Mouse (Mus musculus) bone marrow, adult 2 months (tissue): ENCODE measurements around the gene Srsf11.

Experiments used
- CTCF ChIP-seq: fragments of 200-500 bp; IDR thresholded peaks from 2 replicates; pipeline ENCODE4 v1.5.1; 2011; ENCODE audit warnings: low read length, control low read depth; ENCODE audit not compliant: control insufficient read depth, insufficient read depth
- POLR2A ChIP-seq: fragments of 200-500 bp; IDR thresholded peaks from 2 replicates; pipeline ENCODE4 v1.6.1; 2011; ENCODE audit warnings: low read depth, mild to moderate bottlenecking, control low read depth, low read length, borderline replicate concordance; ENCODE audit not compliant: control insufficient read depth

DNA sequence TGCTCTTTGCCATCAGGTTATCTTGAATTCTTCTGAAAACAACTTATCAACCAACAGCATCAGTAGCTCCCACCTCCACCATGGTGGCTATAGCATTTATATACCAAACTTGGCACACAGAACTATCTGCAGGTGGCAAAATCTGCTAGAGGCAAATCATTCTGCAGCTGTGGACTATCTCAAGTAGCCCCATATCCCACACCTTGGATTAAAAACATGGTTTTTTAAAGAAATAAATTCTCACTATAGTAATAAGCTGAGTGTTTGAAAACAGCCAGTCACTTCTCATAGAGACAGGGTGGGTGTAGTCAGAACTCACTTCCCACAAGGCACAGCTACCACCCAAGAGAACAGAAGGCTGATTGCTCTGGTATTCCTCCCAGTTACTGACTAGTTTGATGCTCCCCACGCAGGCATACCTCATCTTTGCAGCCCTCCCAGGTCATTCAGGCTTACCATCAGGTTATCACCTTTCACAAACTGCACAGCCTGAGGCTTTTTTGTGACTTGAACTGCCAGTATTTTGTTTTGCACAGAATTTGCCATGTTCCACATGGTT, 26.6 kb downstream of the Srsf11 start:
- TF ChIP-seq POLR2A (no peak), CTCF (no peak)
